Mouse (Mus musculus): Measurements from ENCODE around the gene Atg4c. TPM values are rescaled to one million over a fixed set of nuclear protein-coding genes. Genes with fewer than 3 reads are reported as not detected.

Atg4c gene
- 13.5 and 14.7 TPM in 2 replicates for polyA plus RNA-seq (2015; fragmentation: Nextera tagmentation; extraction: Ambion mirVana)

- ATAC-seq (ENCODE audit: low read depth): peak; percentile 97
- Histone ChIP-seq H3K4me2 (ENCODE audit: low read depth, low read length) (peak within 1 kb of the TSS; percentile 76), H3K4me1 (replicated peaks; ENCODE audit: control insufficient read depth, insufficient read depth, low read length) (0 out of 2 replicates have a peak, but pooled peaks cover 6% of the 10 kb centered on the region), H3K27me3 (ENCODE audit: control insufficient read depth, insufficient read depth, low read depth, low read length) (no peaks in the 10 kb centered on the region), H3K9me3 (ENCODE audit: control insufficient read depth, low read length) (no peaks in the 10 kb centered on the region), H3K9ac (ENCODE audit: low read length) (peak within 1 kb of the TSS; percentile 94), H3K4me3 (ENCODE audit: low read length) (peak within 1 kb of the TSS; percentile 86), H3K36me3 (ENCODE audit: control insufficient read depth, insufficient read depth, low read length) (no peaks in the 10 kb centered on the region), H3K27ac (ENCODE audit: low read length) (peak within 1 kb of the TSS; percentile 93)
- under 1% methylated on average over 50 of the region's 50 CpGs for WGBS
Measured at GRCm38 (mm10) chr4:99193810-99194582, at the start of gene Atg4c. Gene Atg4c (plus strand): TSS chr4:99193934.

GRCm38 (mm10) chr4:99151434-99151833 is 42.3 kb upstream of the Atg4c start:
- H3K36me3 ChIP-seq (ENCODE audit: control insufficient read depth, insufficient read depth, low read length): no peaks in the 10 kb centered on the region
- ATAC-seq (ENCODE audit: low read depth): peak; percentile 78; the same call in 1 of the 2 replicates
- H3K27ac ChIP-seq (ENCODE audit: low read length): no peak overlapping the region
- H3K4me1 ChIP-seq (replicated peaks; ENCODE audit: control insufficient read depth, insufficient read depth, low read length): no peaks in the 10 kb centered on the region
- WGBS: 70% methylated on average over 4 of the region's 4 CpGs
- no peak overlapping the region for H3K4me3 ChIP-seq (ENCODE audit: low read length)
- no peaks in the 10 kb centered on the region for H3K27me3 ChIP-seq (ENCODE audit: control insufficient read depth, insufficient read depth, low read depth, low read length)
- no peak overlapping the region for H3K4me2 ChIP-seq (ENCODE audit: low read depth, low read length)
- H3K9ac ChIP-seq (ENCODE audit: low read length): no peak overlapping the region
- H3K9me3 ChIP-seq (ENCODE audit: control insufficient read depth, low read length): no peaks in the 10 kb centered on the region

GRCm38 (mm10) chr4:99151885-99152558 is 41.7 kb upstream of the Atg4c start:
- no peak overlapping the region for H3K27ac ChIP-seq (ENCODE audit: low read length)
- no peaks in the 10 kb centered on the region for H3K4me1 ChIP-seq (replicated peaks; ENCODE audit: control insufficient read depth, insufficient read depth, low read length)
- no peaks in the 10 kb centered on the region for H3K9me3 ChIP-seq (ENCODE audit: control insufficient read depth, low read length)
- no peaks in the 10 kb centered on the region for H3K27me3 ChIP-seq (ENCODE audit: control insufficient read depth, insufficient read depth, low read depth, low read length)
- H3K9ac ChIP-seq (ENCODE audit: low read length): no peak overlapping the region
- no peak overlapping the region for H3K4me2 ChIP-seq (ENCODE audit: low read depth, low read length)
- H3K4me3 ChIP-seq (ENCODE audit: low read length): no peak overlapping the region
- H3K36me3 ChIP-seq (ENCODE audit: control insufficient read depth, insufficient read depth, low read length): no peaks in the 10 kb centered on the region
- ATAC-seq (ENCODE audit: low read depth): peak; percentile 41
- WGBS: 45% methylated on average over 4 of the region's 4 CpGs

GRCm38 (mm10) chr4:99156641-99157307 is 37.0 kb upstream of the Atg4c start:
- 53% methylated on average over 11 of the region's 11 CpGs for WGBS
- ATAC-seq (ENCODE audit: low read depth): no peak
- H3K4me1 ChIP-seq (replicated peaks; ENCODE audit: control insufficient read depth, insufficient read depth, low read length): peaks cover 4% of the 10 kb centered on the region
- no peak overlapping the region for H3K9ac ChIP-seq (ENCODE audit: low read length)
- H3K4me2 ChIP-seq (ENCODE audit: low read depth, low read length): no peak overlapping the region
- no peaks in the 10 kb centered on the region for H3K9me3 ChIP-seq (ENCODE audit: control insufficient read depth, low read length)
- no peak overlapping the region for H3K27ac ChIP-seq (ENCODE audit: low read length)
- H3K36me3 ChIP-seq (ENCODE audit: control insufficient read depth, insufficient read depth, low read length): no peaks in the 10 kb centered on the region
- H3K4me3 ChIP-seq (ENCODE audit: low read length): no peak overlapping the region
- H3K27me3 ChIP-seq (ENCODE audit: control insufficient read depth, insufficient read depth, low read depth, low read length): no peaks in the 10 kb centered on the region; the same call in 1 of the 2 replicates

GRCm38 (mm10) chr4:99158495-99158894 is 35.2 kb upstream of the Atg4c start:
- WGBS: 83% methylated on average over 5 of the region's 5 CpGs
- Histone ChIP-seq H3K4me3 (ENCODE audit: low read length) (no peak overlapping the region), H3K36me3 (ENCODE audit: control insufficient read depth, insufficient read depth, low read length) (no peaks in the 10 kb centered on the region), H3K9me3 (ENCODE audit: control insufficient read depth, low read length) (no peaks in the 10 kb centered on the region), H3K27me3 (ENCODE audit: control insufficient read depth, insufficient read depth, low read depth, low read length) (no peaks in the 10 kb centered on the region; the same call in 1 of the 2 replicates), H3K4me1 (replicated peaks; ENCODE audit: control insufficient read depth, insufficient read depth, low read length) (peaks cover 4% of the 10 kb centered on the region), H3K27ac (ENCODE audit: low read length) (no peak overlapping the region), H3K9ac (ENCODE audit: low read length) (no peak overlapping the region), H3K4me2 (ENCODE audit: low read depth, low read length) (no peak overlapping the region)
- no peak for ATAC-seq (ENCODE audit: low read depth)

- Histone ChIP-seq H3K9ac (ENCODE audit: low read length) (no peak overlapping the region), H3K27me3 (ENCODE audit: control insufficient read depth, insufficient read depth, low read depth, low read length) (no peaks in the 10 kb centered on the region; the same call in 1 of the 2 replicates), H3K4me3 (ENCODE audit: low read length) (no peak overlapping the region), H3K36me3 (ENCODE audit: control insufficient read depth, insufficient read depth, low read length) (no peaks in the 10 kb centered on the region), H3K4me2 (ENCODE audit: low read depth, low read length) (no peak overlapping the region), H3K27ac (ENCODE audit: low read length) (no peak overlapping the region), H3K9me3 (ENCODE audit: control insufficient read depth, low read length) (no peaks in the 10 kb centered on the region), H3K4me1 (replicated peaks; ENCODE audit: control insufficient read depth, insufficient read depth, low read length) (peaks cover 4% of the 10 kb centered on the region)
- 31% methylated on average over 3 of the region's 3 CpGs for WGBS
- no peak for ATAC-seq (ENCODE audit: low read depth)
Measured at GRCm38 (mm10) chr4:99160414-99160813, 33.3 kb upstream of the Atg4c start.

GRCm38 (mm10) chr4:99160899-99161298 is 32.8 kb upstream of the Atg4c start:
- no peaks in the 10 kb centered on the region; the same call in 1 of the 2 replicates for H3K27me3 ChIP-seq (ENCODE audit: control insufficient read depth, insufficient read depth, low read depth, low read length)
- no peak overlapping the region for H3K27ac ChIP-seq (ENCODE audit: low read length)
- WGBS: 77% methylated on average over 5 of the region's 5 CpGs

GRCm38 (mm10) chr4:99161457-99161971 is 32.2 kb upstream of the Atg4c start:
- no peak overlapping the region for H3K9ac ChIP-seq (ENCODE audit: low read length)
- no peaks in the 10 kb centered on the region for H3K9me3 ChIP-seq (ENCODE audit: control insufficient read depth, low read length)
- no peak overlapping the region for H3K4me3 ChIP-seq (ENCODE audit: low read length)
- no peak overlapping the region; the same call in 1 of the 2 replicates for H3K27ac ChIP-seq (ENCODE audit: low read length)
- peaks cover 4% of the 10 kb centered on the region for H3K4me1 ChIP-seq (replicated peaks; ENCODE audit: control insufficient read depth, insufficient read depth, low read length)
- 24% methylated on average over 6 of the region's 6 CpGs for WGBS
- H3K36me3 ChIP-seq (ENCODE audit: control insufficient read depth, insufficient read depth, low read length): no peaks in the 10 kb centered on the region
- ATAC-seq (ENCODE audit: low read depth): no peak
- no peaks in the 10 kb centered on the region; the same call in 1 of the 2 replicates for H3K27me3 ChIP-seq (ENCODE audit: control insufficient read depth, insufficient read depth, low read depth, low read length)
- no peak overlapping the region for H3K4me2 ChIP-seq (ENCODE audit: low read depth, low read length)

More at GRCm38 (mm10) chr4:99160899-99161298, 32.8 kb upstream of the Atg4c start:
- Histone ChIP-seq H3K4me1 (replicated peaks; ENCODE audit: control insufficient read depth, insufficient read depth, low read length) (peaks cover 4% of the 10 kb centered on the region), H3K9ac (ENCODE audit: low read length) (no peak overlapping the region), H3K4me2 (ENCODE audit: low read depth, low read length) (no peak overlapping the region), H3K9me3 (ENCODE audit: control insufficient read depth, low read length) (no peaks in the 10 kb centered on the region), H3K4me3 (ENCODE audit: low read length) (no peak overlapping the region), H3K36me3 (ENCODE audit: control insufficient read depth, insufficient read depth, low read length) (no peaks in the 10 kb centered on the region)
- no peak for ATAC-seq (ENCODE audit: low read depth)

Measured in lung, embryonic 16.5 days (tissue).